Mouse (Mus musculus): ENCODE results near the gene Cish. TPM values are rescaled to one million over a fixed set of nuclear protein-coding genes. Genes with fewer than 3 reads are reported as not detected.
"Not testable (repeated sequence)": the region's sequence is repeated elsewhere in the genome, so short reads cannot be mapped to it uniquely, and the experiment has no call there.

The Cish gene
- polyA plus RNA-seq, 1 experiment from 2014 or later = 6.6 TPM

GRCm38 (mm10) chr9:107301554-107302331 is 5.9 kb downstream of the Cish start:
- no peak overlapping the region for H3K4me3 ChIP-seq
- peaks cover 13% of the 10 kb centered on the region for H3K4me1 ChIP-seq
- no peak overlapping the region for H3K4me2 ChIP-seq (replicated peaks)
- no peak overlapping the region for H3K27ac ChIP-seq
- no peaks in the 10 kb centered on the region for H3K27me3 ChIP-seq (replicated peaks)
- H3K9me3 ChIP-seq = no peaks in the 10 kb centered on the region
- 81% methylated on average over 17 of the region's 17 CpGs for WGBS
- peaks cover 10% of the 10 kb centered on the region for H3K36me3 ChIP-seq
- no peak overlapping the region for H3K9ac ChIP-seq
- ATAC-seq (ENCODE audit: low FRiP score, low read depth) = no peak

- Histone ChIP-seq H3K9ac (no peak overlapping the region), H3K27me3 (replicated peaks) (no peaks in the 10 kb centered on the region), H3K4me3 (no peak overlapping the region), H3K4me2 (replicated peaks) (no peak overlapping the region), H3K4me1 (peaks cover 5% of the 10 kb centered on the region), H3K36me3 (peaks cover 10% of the 10 kb centered on the region), H3K27ac (no peak overlapping the region), H3K9me3 (no peaks in the 10 kb centered on the region)
- no peak for ATAC-seq (ENCODE audit: low FRiP score, low read depth)
- 85% methylated on average over 7 of the region's 7 CpGs for WGBS
Measured at GRCm38 (mm10) chr9:107302592-107302991, 6.8 kb downstream of the Cish start.

- ATAC-seq (ENCODE audit: low FRiP score, low read depth) = no peak
- H3K4me3 ChIP-seq = no peak overlapping the region
- H3K27ac ChIP-seq = no peak overlapping the region
- H3K36me3 ChIP-seq = peaks cover 10% of the 10 kb centered on the region
- no peak overlapping the region for H3K9ac ChIP-seq
- no peaks in the 10 kb centered on the region for H3K27me3 ChIP-seq (replicated peaks)
- no peaks in the 10 kb centered on the region for H3K9me3 ChIP-seq
- no peaks in the 10 kb centered on the region; the same call in 1 of the 2 replicates for H3K4me1 ChIP-seq
- WGBS = 84% methylated on average over 9 of the region's 9 CpGs
- H3K4me2 ChIP-seq (replicated peaks) = no peak overlapping the region
Measured at GRCm38 (mm10) chr9:107303121-107303820, 7.4 kb downstream of the Cish start.

GRCm38 (mm10) chr9:107303900-107304299 is 8.1 kb downstream of the Cish start:
- H3K9me3 ChIP-seq = no peaks in the 10 kb centered on the region
- H3K9ac ChIP-seq = no peak overlapping the region
- no peak overlapping the region for H3K27ac ChIP-seq
- H3K36me3 ChIP-seq = peaks cover 10% of the 10 kb centered on the region
- ATAC-seq (ENCODE audit: low FRiP score, low read depth) = no peak
- no peaks in the 10 kb centered on the region for H3K4me1 ChIP-seq
- WGBS = 84% methylated on average over 5 of the region's 5 CpGs
- H3K4me2 ChIP-seq (replicated peaks) = no peak overlapping the region
- no peak overlapping the region for H3K4me3 ChIP-seq
- no peaks in the 10 kb centered on the region for H3K27me3 ChIP-seq (replicated peaks)

GRCm38 (mm10) chr9:107304383-107304782 is 8.6 kb downstream of the Cish start:
- 91% methylated on average over 3 of the region's 3 CpGs for WGBS
- no peaks in the 10 kb centered on the region for H3K27me3 ChIP-seq (replicated peaks)
- H3K4me1 ChIP-seq = no peaks in the 10 kb centered on the region

GRCm38 (mm10) chr9:107305012-107305411 is 9.2 kb downstream of the Cish start:
- Histone ChIP-seq H3K27me3 (replicated peaks) (no peaks in the 10 kb centered on the region), H3K9ac (no peak overlapping the region), H3K36me3 (peaks cover 10% of the 10 kb centered on the region), H3K9me3 (no peaks in the 10 kb centered on the region), H3K4me1 (no peaks in the 10 kb centered on the region), H3K4me3 (no peak overlapping the region), H3K4me2 (replicated peaks) (no peak overlapping the region), H3K27ac (no peak overlapping the region)
- 93% methylated on average over 4 of the region's 4 CpGs for WGBS
- ATAC-seq (ENCODE audit: low FRiP score, low read depth) = no peak

More at GRCm38 (mm10) chr9:107304383-107304782, 8.6 kb downstream of the Cish start:
- Histone ChIP-seq H3K4me2 (replicated peaks) (no peak overlapping the region), H3K36me3 (peaks cover 10% of the 10 kb centered on the region), H3K9me3 (no peaks in the 10 kb centered on the region), H3K9ac (no peak overlapping the region), H3K4me3 (no peak overlapping the region), H3K27ac (no peak overlapping the region)
- no peak for ATAC-seq (ENCODE audit: low FRiP score, low read depth)

- Histone ChIP-seq H3K4me2 (replicated peaks) (no peak overlapping the region), H3K9ac (no peak overlapping the region), H3K9me3 (no peaks in the 10 kb centered on the region), H3K27me3 (replicated peaks) (no peaks in the 10 kb centered on the region), H3K4me1 (no peaks in the 10 kb centered on the region), H3K27ac (no peak overlapping the region), H3K4me3 (no peak overlapping the region), H3K36me3 (peaks cover 7% of the 10 kb centered on the region)
- 72% methylated on average over 13 of the region's 13 CpGs for WGBS
- ATAC-seq (ENCODE audit: low FRiP score, low read depth) = no peak
Measured at GRCm38 (mm10) chr9:107305601-107306542, 10.0 kb downstream of the Cish start.

GRCm38 (mm10) chr9:107306673-107307072 is 10.8 kb downstream of the Cish start:
- ATAC-seq (ENCODE audit: low FRiP score, low read depth); H3K9me3 ChIP-seq; H3K36me3 ChIP-seq; H3K4me2 ChIP-seq (replicated peaks); H3K4me3 ChIP-seq; H3K27ac ChIP-seq; H3K27me3 ChIP-seq (replicated peaks); H3K9ac ChIP-seq; H3K4me1 ChIP-seq: not testable (repeated sequence)
- WGBS = 95% methylated on average over 1 of the region's 1 CpGs

GRCm38 (mm10) chr9:107307099-107307872 is 11.5 kb downstream of the Cish start:
- Histone ChIP-seq H3K27ac (no peak overlapping the region), H3K4me3 (no peak overlapping the region), H3K4me2 (replicated peaks) (no peak overlapping the region), H3K36me3 (no peaks in the 10 kb centered on the region), H3K4me1 (no peaks in the 10 kb centered on the region), H3K27me3 (replicated peaks) (no peaks in the 10 kb centered on the region), H3K9ac (no peak overlapping the region), H3K9me3 (no peaks in the 10 kb centered on the region)
- WGBS = 90% methylated on average over 11 of the region's 11 CpGs
- ATAC-seq (ENCODE audit: low FRiP score, low read depth) = no peak

GRCm38 (mm10) chr9:107307886-107308285 is 12.1 kb downstream of the Cish start:
- no peak overlapping the region for H3K27ac ChIP-seq
- no peak overlapping the region for H3K4me2 ChIP-seq (replicated peaks)
- WGBS = 74% methylated on average over 12 of the region's 12 CpGs
- H3K4me3 ChIP-seq = no peak overlapping the region
- no peaks in the 10 kb centered on the region for H3K27me3 ChIP-seq (replicated peaks)
- no peaks in the 10 kb centered on the region for H3K36me3 ChIP-seq
- no peaks in the 10 kb centered on the region for H3K9me3 ChIP-seq
- no peaks in the 10 kb centered on the region for H3K4me1 ChIP-seq
- ATAC-seq (ENCODE audit: low FRiP score, low read depth) = no peak
- H3K9ac ChIP-seq = no peak overlapping the region

GRCm38 (mm10) chr9:107308346-107309000 is 12.6 kb downstream of the Cish start:
- Histone ChIP-seq H3K9ac (no peak overlapping the region), H3K4me2 (replicated peaks) (no peak overlapping the region), H3K27ac (no peak overlapping the region), H3K36me3 (no peaks in the 10 kb centered on the region), H3K9me3 (no peaks in the 10 kb centered on the region), H3K27me3 (replicated peaks) (no peaks in the 10 kb centered on the region), H3K4me1 (no peaks in the 10 kb centered on the region), H3K4me3 (no peak overlapping the region)
- whole genome bisulfite sequencing = 89% methylated on average over 9 of the region's 9 CpGs
- ATAC-seq (ENCODE audit: low FRiP score, low read depth) = no peak
